Mouse (Mus musculus): Measurements from ENCODE around the gene Rdh8.
"Not testable (repeated sequence)": the region's sequence is repeated elsewhere in the genome, so short reads cannot be mapped to it uniquely, and the experiment has no call there.

Gene Rdh8

DNA sequence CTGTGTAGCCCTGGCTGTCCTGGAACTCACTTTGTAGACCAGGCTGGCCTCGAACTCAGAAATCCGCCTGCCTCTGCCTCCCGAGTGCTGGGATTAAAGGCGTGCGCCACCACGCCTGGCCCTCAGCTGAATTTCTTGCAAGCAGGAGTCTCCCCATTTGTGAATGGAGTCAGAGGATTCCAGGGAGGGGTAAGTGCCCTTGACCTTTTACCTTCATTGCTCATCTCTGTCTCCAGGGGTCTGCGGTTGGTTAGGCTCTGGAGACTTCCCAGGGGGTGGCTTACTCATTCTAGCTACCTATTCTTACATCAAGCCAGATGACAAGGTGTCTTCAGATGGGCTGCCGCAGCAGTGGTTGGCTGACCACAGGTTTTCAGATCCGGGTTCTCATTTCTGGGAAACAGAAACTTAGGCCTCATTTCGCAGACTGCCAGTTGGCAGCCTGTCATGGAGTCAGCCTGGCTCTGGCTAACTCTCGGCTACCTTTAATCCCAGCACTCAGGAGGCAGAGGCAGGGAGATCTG lies 17.2 kb downstream of the Rdh8 start:
- DNase-seq (ENCODE audit: low read depth, low spot score), result not testable (repeated sequence)

- DNase-seq (ENCODE audit: low read depth, low spot score), result no peak
Measured at GRCm38 (mm10) chr9:20837184-20837947, 19.1 kb downstream of the Rdh8 start.

DNA sequence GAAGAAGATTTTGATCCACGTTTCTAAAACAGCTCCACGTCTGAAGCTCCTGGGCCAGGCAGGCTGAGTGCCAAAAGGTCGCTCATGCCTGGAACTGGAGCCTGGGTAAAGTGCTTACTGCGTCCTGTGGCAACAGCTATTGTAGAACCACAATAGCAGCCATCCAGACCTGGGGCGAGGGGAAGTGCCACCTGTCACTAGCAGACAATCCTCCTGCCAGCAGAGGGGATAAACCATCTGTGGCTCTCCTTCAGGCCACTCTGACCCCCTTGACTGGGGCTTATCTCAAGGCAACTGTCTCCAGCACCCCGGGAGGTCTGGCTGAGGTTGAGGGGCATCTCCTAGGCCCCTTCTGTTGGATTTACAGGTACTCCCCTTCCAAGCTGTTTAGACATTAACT lies 20.6 kb downstream of the Rdh8 start:
- no peak for DNase-seq (ENCODE audit: low read depth, low spot score)

DNA sequence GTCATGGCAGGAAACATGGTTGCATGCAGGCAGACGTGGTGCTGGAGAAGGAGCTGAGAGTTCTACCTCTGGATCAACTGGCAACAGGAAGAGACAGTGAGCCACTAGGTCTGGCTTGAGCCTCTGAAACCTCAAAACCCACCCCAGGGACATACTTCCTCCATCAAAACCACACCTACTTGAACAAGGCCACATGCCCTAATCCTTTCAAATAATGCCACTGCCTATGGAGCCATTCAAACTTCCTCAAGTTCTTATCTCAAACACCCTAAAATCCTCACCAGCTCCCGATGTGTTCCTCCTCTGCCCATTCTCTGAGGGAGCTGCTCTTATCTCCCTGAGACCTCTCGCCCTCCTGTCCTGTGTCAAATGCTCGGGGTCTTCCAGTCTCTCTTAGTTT lies 23.9 kb downstream of the Rdh8 start:
- DNase-seq (ENCODE audit: low read depth, low spot score), result no peak

DNA sequence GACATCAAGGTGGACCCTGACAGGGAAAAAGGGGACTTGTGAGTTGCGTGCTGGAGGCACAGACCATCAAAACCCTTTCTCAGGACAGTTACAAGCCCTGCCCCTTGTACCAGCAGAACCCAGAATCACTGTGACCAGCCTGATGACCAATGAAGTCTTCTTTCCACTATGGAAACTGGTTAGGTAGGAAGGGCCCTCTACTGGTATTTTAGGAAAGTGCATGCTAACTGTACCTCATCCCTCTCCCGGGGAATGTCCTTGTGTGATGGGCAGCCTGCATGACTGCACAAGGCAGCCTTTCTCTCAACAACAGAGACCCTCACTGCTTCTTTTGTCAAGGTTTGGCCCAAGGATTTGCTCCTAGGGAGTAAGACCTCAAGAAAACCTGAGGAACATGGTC lies 24.4 kb downstream of the Rdh8 start:
- no peak for DNase-seq (ENCODE audit: low read depth, low spot score)

GRCm38 (mm10) chr9:20850179-20850578 lies 31.9 kb downstream of the Rdh8 start:
- no peak for DNase-seq (ENCODE audit: low read depth, low spot score)

GRCm38 (mm10) chr9:20857131-20857530 lies 38.8 kb downstream of the Rdh8 start:
- no peak for DNase-seq (ENCODE audit: low read depth, low spot score)

DNA sequence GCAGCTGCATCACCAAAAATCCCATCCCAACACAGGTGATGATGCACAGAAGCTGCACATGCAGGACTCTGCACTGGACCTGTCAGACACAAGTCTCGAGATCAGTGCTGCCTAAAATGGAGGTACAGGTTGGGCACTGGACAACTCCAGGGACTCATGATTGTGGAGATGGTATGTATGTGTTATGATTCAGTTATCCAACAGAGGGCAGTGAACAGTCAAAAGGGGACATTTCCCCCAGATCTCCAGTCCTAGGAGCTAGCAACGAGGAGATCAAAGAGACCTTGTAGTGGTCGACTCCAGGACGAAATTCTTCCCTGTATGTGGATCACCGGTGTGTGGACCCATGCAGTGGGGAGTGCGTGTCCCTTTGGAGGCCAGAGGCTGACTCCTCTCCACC lies 41.6 kb downstream of the Rdh8 start:
- DNase-seq (ENCODE audit: low read depth, low spot score), result no peak

- DNase-seq (ENCODE audit: low read depth, low spot score), result no peak
Measured at GRCm38 (mm10) chr9:20861821-20862220, 43.5 kb downstream of the Rdh8 start.

DNA sequence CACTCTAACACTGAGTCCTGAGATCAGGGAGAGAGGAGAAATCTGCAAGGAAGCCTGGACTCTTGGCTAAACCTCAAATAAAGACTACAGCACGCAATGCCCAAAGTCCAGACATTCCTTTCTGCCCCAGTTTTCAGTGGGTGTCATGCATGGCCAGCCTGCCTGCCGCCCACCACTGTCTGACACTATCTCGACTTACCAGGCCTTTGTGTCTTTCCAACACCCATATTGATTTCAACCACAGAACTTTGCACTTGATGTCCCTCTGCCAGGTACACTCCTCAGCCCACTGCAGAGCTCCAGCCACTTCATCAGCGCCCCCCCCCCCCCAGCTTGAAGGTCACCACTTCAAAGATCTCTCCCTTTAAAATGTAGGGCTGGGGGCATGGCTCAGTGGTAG lies 43.9 kb downstream of the Rdh8 start:
- DNase-seq (ENCODE audit: low read depth, low spot score), result no peak

- DNase-seq (ENCODE audit: low read depth, low spot score), result no peak
Measured at GRCm38 (mm10) chr9:20866879-20867278, 48.6 kb downstream of the Rdh8 start.

- DNase-seq (ENCODE audit: low read depth, low spot score), result no peak
Measured at GRCm38 (mm10) chr9:20868448-20869001, 50.2 kb downstream of the Rdh8 start, which contains the start of gene A230050P20Rik. Gene A230050P20Rik (plus strand): TSS chr9:20868642.

DNA sequence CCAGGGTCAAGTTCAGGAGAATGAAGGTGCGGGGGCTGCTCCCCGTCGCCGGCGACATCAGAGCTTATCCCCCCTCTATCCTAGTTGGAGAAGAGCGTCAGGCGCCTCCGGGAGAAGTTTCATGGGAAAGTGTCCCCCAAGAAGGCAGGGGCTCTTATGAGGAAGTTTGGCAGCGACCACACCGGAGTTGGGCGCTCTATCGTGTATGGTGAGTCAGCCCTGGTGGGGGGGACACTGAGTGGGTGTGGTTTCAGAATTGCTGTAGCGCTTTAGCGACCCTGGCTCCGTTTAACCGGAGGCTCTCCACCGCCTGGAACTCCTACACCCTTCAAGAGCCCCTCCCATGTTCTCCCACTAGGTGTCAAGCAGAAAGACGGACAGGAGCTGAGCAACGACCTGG lies 50.9 kb downstream of the Rdh8 start:
- no peak for DNase-seq (ENCODE audit: low read depth, low spot score)

DNA sequence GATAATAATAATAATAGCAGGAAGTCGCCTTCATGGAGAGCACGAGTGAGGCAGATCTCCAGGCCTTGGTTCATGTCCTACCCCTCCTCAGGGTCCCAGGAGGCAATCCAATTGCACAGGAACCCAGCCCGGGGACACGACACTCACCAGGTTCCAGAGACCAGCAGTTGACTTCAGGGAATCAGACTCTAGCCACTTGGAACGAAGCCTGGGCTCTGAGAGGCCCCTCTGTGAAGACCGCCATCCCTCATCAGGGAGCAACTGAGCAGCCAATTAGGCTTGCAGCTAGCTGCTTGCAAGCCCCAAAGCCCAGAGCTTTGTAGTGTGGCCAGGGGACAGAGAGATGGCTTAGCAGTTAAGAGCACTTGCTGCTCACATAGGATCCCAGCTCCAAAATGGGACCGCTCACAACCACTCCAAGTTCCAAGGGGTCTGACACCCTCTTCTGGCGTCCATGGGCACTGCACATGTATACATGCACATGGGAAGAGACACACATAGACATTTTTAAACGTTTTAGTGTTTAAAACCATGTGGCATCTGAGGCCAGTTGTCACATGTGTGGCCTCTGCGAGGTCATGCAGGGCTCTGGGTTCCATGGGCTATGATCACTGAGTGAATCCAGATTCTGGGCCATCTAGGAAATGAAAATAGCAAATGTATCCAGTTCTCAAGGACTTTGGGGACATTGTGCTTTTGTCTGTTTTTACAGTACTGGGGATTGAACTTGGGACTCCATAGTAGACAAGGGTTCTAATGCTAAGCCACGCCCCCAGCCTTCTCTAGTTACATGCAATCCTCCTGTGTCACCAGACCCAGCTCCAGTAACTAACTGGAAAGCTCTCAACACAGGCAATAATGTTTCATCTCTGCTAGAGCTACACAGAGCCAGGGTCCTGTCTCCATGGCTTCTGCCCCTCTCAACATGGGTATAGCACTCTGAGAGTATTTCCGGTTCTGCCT lies 52.2 kb downstream of the Rdh8 start:
- DNase-seq (ENCODE audit: low read depth, low spot score), result no peak

DNA sequence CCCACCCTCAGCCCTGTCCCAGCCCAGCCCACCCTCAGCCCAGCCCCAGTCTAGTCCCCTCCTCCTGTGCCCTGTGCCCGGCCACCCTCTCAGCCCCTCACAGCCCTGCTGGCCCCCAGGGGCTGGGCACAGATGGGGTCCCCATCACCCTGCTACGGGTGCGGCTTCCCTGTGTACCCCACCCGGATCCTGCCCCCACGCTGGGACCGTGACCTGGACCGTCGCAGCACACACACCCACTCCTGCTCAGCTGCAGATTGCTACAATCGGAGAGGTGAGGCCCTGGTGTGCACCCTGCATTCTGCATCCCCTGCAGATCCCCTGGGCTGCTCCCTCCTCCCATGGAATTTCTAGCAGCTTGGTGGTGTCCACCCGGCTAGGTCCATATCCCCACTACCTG lies 54.7 kb downstream of the Rdh8 start:
- no peak for DNase-seq (ENCODE audit: low read depth, low spot score)

DNA sequence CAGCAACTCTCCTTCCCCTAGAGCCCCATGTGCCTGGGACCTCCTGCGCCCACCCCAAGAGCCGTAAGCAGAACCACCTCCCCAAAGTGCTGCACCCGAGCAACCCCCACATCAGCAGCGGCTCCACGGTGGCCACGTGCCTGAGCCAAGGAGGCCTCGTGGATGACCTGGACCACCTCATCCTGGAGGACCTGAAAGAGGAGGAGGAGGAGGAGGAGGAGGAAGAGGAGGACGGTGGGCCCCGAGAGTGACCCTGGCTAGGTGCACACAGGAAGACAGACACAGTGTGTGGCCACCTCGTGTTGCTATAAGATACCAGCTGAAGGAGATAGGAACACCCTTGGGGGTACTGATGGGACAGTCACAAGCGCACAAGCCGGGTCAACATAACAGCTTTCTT lies 55.2 kb downstream of the Rdh8 start:
- DNase-seq (ENCODE audit: low read depth, low spot score), result no peak

DNA sequence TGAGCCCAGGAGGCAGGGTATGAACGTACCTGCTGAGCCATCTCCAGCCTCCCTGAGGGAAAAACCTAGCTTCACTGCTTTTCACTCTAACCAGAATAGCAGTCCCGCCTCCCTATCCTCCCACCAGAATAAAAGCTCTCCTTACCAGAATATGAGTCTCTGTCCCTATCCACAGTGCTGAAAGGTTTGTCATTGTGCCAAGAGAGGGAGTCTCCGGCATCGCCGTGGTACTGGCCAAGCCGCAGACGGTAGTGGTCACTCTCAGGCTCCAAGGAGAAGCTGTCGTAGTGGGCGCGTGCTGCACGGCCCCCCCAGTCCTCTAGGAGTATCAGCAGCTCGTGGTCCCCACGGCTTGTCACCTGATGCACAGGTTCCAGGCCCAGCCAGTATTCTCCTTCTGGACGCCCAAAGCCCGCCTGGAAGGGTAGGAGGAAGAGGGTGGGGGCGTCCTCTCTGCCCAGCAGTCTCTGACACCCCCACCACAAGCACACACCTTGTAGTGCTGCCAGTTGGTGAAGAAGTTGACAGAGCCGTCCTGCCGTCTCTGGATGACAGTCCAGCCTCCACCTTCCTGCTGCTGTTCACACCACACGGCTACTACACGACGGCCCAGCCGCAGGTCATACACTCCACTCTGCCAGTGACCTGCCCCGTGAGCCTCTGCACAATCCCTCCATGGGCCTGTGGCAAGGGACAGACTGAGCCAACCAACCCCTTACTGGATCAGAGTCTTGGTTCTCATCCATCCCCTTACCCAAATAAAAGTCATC lies 56.9 kb downstream of the Rdh8 start:
- DNase-seq (ENCODE audit: low read depth, low spot score), result no peak
